Mouse (Mus musculus) left cerebral cortex, adult 18-20 months (tissue): ENCODE measurements around the gene Nmnat3. TPM values are rescaled to one million over a fixed set of nuclear protein-coding genes. Genes with fewer than 3 reads are reported as not detected.

Source experiments
- DNase-seq, 2 experiments: peaks; one replicate each; pipeline ENCODE4 v3.0.0; 2021 to 2022; ENCODE audit warnings: low spot score in 2 of 2, mixed read lengths in 1 of 2
- total RNA-seq, 2 experiments: library from RNA; stranded (reverse); gene quantifications; 2 replicates each; pipeline ENCODE4 v1.2.3; 2021

The Nmnat3 gene
- total RNA-seq, 2 experiments from 2014 or later, result 1.7 to 2.3 TPM

GRCm38 (mm10) chr9:98352332-98352731, 65.1 kb downstream of the Nmnat3 start:
- no peak for DNase-seq

GRCm38 (mm10) chr9:98354919-98355318, 67.7 kb downstream of the Nmnat3 start:
- DNase-seq, result no peak

- no peak for DNase-seq
Observed at GRCm38 (mm10) chr9:98361047-98361446, 73.8 kb downstream of the Nmnat3 start.

GRCm38 (mm10) chr9:98366075-98366474, 78.8 kb downstream of the Nmnat3 start:
- DNase-seq, result no peak

- DNase-seq, result peak; percentile 20 to 26
Observed at GRCm38 (mm10) chr9:98367333-98367962, 80.2 kb downstream of the Nmnat3 start.

GRCm38 (mm10) chr9:98369707-98370106, 82.5 kb downstream of the Nmnat3 start:
- DNase-seq, result no peak

GRCm38 (mm10) chr9:98373358-98373757, 86.1 kb downstream of the Nmnat3 start:
- DNase-seq, result no peak

- DNase-seq, result peak; percentile 28 to 57
Observed at GRCm38 (mm10) chr9:98374897-98375296, 87.7 kb downstream of the Nmnat3 start.

- DNase-seq, result no peak
Observed at GRCm38 (mm10) chr9:98375329-98376170, 88.3 kb downstream of the Nmnat3 start.

GRCm38 (mm10) chr9:98379736-98380135, 92.5 kb downstream of the Nmnat3 start:
- DNase-seq, result no peak

- DNase-seq, result no peak
Observed at GRCm38 (mm10) chr9:98380593-98380992, 93.4 kb downstream of the Nmnat3 start.

- DNase-seq, result peak in 1 of 2 experiments; percentile 26
Observed at GRCm38 (mm10) chr9:98387741-98388632, 100.8 kb downstream of the Nmnat3 start.

- peak; percentile 54 to 75 for DNase-seq
Observed at GRCm38 (mm10) chr9:98388633-98388965, 101.4 kb downstream of the Nmnat3 start.

GRCm38 (mm10) chr9:98393496-98393895, 106.3 kb downstream of the Nmnat3 start:
- DNase-seq, result no peak

GRCm38 (mm10) chr9:98397211-98397610, 110.0 kb downstream of the Nmnat3 start:
- DNase-seq, result no peak

GRCm38 (mm10) chr9:98397866-98398265, 110.6 kb downstream of the Nmnat3 start:
- no peak for DNase-seq

GRCm38 (mm10) chr9:98400185-98400894, 113.1 kb downstream of the Nmnat3 start:
- DNase-seq, result peak; percentile 64 to 65

GRCm38 (mm10) chr9:98401611-98402010, 114.4 kb downstream of the Nmnat3 start:
- DNase-seq, result no peak

- no peak for DNase-seq
Observed at GRCm38 (mm10) chr9:98407771-98408170, 120.5 kb downstream of the Nmnat3 start.

- DNase-seq, result peak; percentile 77 to 85
Observed at GRCm38 (mm10) chr9:98409137-98409536, 121.9 kb downstream of the Nmnat3 start.

GRCm38 (mm10) chr9:98415427-98415826, 128.2 kb downstream of the Nmnat3 start:
- DNase-seq, result no peak
